Mouse (Mus musculus) spleen, adult 12 weeks (tissue): ENCODE measurements around the gene Hapln3.

Experiments
- DNase-seq: peaks from one replicate; pipeline ENCODE4 v3.0.0; 2022; ENCODE audit warnings: low spot score

The Hapln3 gene

DNA sequence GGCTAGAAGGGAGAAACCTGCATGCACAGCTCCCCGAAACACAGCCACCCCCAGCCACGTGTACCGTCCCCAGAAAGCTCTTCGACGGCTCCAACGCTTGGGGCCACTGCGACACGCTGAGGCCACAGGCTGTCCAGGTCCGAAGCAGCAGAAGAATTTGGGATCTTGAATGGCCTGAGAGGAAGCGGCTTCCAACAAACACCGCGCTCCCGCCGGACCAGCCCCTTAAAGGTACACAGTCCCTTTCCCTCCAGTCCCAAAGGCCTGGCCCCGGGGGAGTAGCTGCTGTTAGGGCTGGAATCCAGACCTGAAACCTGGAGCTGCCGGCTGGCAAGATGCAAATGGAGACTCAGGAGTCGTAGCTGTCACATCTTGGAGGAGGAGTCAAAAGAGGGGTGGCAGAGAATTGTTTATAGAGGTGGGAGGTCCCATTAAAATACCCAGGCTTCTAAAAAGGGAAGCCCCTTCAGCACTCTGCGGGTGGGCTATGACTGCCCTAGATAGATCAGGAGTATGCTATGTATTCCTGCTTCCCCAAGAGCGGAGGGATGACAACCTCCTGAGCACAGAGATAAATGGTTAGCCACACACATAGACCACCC, at the start of gene Hapln3:
Hapln3 (minus strand) TSS at position 176 of the 602 bp plus-strand sequence.
- DNase-seq: no peak

DNA sequence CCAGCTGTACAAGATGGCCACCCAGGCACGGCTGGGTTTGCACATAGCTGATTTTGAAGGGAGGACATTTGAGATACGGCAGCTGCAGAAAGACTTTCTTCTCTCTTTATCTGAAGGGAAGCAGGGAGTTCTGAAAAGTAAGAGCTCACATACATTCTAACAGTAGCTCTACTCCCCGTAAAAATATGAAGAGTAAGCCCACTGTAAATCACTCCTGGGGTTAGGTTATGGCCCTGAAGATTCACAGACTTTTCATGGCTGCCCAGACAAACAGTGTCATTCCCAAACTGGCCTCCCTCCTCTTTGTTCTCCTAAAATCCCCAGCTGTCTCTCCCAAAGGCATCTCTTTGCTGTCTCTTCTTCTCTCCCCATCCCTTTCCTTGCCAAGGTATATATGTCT, 43.0 kb upstream of the Hapln3 start:
- DNase-seq: no peak

- DNase-seq: no peak
Observed at GRCm38 (mm10) chr7:79171782-79172181, 41.0 kb upstream of the Hapln3 start.

DNA sequence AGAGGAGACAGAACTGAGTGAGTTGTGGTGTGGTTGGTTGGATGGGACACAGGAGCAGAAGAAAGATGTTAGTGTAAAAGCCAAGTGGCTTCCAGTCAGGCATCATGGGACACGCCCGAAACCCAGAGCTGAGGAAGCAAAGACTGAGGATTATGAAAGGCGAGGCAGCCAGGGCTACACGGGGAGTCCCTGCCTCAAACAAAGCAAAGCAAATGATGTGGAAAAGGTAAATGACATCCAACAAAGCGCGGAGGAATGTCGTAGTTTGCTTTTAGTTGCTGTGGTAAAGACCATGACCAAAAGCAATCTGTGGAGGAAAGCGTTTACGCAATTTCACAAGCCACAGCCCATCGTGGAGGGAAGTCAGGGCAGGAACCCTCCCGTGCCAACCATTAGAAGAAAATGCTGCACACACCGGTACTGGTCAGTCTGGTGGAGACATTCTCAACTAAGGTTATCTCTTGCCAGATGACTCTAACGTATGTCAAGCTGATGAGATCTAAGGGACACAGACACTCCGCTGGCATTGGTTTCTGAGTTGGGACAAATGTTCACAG, 36.3 kb upstream of the Hapln3 start:
- DNase-seq: no peak

GRCm38 (mm10) chr7:79159406-79159805, 28.6 kb upstream of the Hapln3 start:
- DNase-seq: no peak

DNA sequence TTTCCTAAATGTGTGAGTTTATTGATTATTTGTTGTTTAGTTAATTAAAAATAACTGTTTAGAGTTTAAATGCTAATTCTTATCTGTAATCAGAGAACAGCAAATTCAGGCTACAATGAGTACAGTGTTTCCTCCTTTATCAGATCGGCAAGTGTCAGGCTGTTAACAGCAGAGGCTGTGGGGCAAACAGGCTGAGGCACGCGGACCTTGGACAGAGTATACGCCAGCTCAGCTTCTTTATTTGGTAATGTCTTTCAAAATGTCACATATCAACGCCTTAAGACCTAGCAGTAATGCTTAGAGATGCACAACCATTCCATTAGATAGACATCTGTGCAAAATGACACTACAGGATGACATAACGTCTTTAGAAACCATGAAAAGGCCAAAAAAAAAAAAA, 18.7 kb upstream of the Hapln3 start:
- no peak for DNase-seq

GRCm38 (mm10) chr7:79148711-79149266, 18.0 kb upstream of the Hapln3 start, which contains the start of gene Mfge8:
Gene Mfge8, minus strand, starts transcription at chr7:79149060.
- DNase-seq: peak; percentile 32

- no peak for DNase-seq
Observed at GRCm38 (mm10) chr7:79147931-79148653, 17.3 kb upstream of the Hapln3 start.

GRCm38 (mm10) chr7:79147011-79147837, 16.4 kb upstream of the Hapln3 start:
- DNase-seq: no peak

DNA sequence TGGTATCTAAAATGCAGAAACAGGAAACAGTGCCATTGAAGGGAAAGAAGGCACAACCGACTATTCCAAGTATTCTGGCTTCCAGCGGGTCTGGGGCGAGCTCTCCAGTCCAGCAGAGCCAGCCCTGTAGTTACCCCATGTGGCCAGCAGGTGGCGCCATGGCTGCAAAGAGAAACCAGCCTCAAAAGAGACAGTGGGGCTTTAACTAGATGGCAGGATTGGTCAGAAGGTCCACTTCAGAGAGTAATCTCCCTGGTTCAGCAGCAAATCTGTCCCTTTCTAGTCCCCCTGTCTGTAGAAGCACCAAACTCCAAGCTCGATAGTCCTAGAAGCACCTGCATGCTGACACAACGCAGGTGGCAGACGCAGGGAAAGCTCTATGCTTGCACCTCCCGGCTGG, 10.1 kb upstream of the Hapln3 start:
- peak; percentile 49 for DNase-seq

DNA sequence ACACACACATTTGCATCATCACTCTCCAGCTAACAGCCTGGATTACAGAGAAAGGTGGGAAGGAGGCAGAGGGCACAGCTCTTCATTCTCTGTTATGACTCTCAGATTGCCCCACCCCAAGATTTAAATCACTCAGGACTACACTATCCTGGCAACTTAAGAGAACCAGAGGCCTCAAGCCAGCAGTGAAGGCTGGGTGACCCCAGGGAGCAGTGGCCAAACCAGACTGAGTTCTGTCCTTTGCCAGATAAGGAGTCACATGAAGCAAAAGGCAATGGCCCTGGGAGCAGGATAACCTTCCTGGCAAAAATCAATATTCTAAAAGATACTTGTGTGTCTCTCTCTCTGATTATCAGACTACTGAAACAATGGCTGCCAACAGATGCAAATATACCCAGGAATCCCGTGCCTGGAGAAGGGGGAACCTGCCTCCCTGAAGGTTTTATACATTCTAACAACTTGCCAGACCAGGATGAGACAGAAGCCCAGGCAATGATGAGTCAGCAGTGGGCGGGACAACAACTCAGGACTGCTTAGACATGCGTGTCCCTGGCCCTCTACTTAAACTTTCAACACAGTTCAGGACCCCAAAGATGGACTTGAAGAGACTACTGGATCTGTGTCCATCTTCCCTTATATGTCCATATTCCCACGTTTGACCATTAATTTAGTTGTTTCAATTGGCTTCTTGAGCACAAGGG, 9.2 kb upstream of the Hapln3 start:
- DNase-seq: no peak

DNA sequence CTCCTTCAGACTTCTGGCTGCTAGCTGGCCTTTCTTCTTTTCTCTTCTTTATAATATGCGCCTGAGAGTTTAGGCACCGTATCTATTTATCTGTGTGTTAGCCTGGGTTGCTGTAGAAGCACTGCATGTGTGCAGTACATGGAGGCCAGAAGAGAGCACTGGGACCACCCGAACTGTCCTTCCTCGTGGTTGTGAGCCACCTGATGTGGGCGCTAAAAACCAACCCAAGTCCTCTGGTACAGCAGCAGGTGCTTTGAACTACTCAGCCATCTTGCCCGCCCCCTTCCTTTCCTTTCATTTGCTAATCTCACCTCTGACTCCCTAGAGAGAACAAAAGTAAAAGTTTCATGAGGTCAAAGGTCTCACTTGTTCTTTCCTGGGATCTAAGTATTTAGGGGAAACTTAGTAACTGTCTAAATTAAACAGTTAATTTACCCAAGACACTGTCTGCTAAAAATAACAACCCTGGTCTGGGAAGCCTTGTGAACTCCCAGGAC, 8.6 kb upstream of the Hapln3 start:
- DNase-seq: no peak

DNA sequence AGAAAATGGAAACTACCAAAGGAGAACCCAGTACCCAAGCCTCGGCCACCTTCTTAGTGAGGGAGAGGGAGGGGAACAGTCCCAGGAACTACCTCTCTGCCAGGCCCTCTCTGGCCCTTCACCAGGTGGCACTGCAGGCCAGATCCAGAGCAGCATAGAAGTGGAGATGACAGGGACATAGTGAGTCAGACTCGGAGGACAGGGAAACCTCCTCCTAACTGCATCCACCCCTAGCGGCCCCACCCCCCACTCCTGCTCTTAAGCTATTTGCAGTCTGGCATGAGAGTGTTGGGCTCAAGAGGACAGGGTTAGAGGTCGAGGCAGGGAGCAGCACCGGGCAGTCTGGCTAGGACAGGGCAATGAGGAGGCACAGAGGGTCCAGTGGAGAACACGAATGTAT, 2.6 kb upstream of the Hapln3 start:
- no peak for DNase-seq

DNA sequence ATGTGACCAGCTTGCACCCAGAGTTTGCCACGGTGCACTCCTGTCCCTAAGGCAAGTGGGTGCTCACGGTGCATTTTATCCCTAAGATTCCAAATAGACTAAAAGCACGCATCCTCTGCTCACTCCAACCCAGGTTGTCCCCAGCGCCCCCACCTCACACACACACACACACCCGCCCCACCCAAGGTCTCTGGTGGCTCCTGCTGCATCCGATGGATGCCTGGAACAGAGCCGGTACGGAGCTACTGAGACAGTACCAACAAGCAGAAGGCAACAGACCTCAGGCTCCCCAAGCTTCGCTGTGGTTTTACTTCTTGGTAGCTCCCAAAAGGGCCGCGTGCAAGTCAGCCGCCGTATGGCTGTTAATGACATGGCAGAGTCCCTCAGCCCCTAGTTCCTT, 433 bp downstream of the Hapln3 start:
- no peak for DNase-seq

DNA sequence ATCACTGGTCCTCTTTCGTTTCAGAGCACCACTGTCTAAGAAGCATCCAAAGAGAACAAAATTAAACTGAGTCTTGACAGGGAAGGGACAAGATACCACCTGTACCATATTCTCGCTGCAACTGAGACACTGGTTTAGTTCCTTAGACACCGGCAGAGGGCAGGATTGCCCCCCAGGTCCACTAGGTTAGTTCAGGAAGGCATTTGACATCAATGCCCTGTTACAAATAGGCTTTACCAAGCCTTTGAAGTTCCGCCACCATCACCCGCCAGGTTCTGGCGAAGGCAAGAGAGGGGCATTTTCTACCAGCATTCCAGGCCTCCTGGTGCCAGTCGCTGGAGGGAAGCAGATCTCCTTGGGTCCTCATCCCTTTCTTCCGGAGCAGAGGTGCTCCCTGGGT, 935 bp downstream of the Hapln3 start:
- DNase-seq: no peak

DNA sequence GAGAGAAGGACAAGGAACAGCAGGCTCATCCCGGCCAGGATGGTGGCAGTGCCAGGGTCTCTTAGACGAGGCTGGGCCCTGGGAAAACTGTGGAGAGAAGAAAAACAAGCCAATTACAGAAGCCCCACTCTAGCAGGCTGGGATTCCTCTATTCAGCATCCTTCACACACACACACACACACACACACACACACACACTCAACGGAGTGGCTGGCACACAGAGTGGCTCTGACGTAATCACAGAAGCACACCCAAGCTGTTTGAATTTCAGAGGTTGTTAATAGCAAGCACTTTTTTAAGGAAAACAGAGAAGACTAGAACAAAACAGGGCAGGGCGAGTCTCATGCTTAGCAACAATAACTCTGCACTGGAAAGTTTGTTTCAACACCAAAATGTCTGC, 7.4 kb downstream of the Hapln3 start:
- DNase-seq: no peak

DNA sequence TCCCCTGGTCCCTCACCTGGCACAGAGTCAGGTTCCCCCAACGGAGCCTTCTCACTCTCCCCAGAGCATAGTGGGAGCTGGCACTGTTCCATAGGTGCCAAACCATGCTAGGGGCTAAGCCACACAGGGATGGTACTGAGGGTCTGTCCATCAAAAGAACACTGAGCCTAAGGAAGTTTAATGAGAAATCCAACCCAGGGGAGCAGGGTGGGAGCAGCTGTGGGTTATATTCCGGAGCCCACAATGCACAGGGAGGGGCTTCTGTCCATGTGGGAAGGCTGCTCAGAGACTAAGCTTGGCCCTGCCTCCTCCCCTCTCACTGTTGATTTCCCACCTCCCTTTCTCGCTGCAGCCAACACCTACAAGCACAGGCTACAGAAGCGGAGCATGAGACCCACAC, 17.0 kb downstream of the Hapln3 start:
- no peak for DNase-seq

DNA sequence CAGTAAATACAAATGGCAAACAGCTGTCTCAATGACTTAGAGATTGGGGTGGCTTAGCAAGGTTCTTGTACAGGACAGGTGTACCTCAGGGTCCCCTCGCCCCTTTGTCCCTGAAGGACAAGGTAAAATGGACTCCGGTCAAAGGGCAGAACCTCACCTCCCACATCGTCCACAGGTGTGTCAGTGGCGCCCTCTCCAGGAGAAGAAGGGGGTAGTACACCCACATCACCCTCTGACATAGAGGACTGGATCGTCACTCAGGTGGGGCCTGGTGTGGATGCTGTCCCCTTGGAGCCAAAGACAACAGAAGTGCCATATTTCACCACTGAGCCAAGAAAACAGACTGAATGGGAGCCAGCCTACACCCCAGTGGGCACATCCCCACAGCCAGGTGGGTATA, 34.3 kb downstream of the Hapln3 start:
- no peak for DNase-seq

- DNase-seq: no peak
Observed at GRCm38 (mm10) chr7:79089111-79089510, 41.7 kb downstream of the Hapln3 start.

GRCm38 (mm10) chr7:79080572-79081399, 50.0 kb downstream of the Hapln3 start:
- peak; percentile 7 for DNase-seq

DNA sequence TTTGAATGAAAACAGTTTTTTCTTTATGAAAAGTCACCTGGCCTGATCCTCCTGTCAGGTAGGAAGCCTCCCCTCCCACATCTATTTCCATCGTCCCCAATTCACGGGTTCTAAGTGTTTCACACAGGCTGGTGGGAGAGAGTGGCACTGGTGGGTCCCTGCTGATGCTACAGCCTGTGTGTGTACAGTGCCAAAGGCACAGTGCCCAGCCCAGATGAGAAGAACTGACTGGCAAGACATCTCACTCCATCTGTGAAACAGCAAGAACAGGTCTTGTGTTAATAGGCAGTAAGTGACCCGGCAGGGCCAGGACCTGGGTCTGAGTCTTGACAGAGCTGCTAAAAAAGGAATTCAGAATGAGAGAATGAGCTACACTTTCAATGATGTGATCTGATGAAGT, 51.6 kb downstream of the Hapln3 start:
- DNase-seq: no peak
